Comparison of ENCODE assay signal across 31 mouse cellular contexts in genomic region chr12:73742577-73742976, GRCm38 (mm10).
DNase-seq lines count a peak whose midpoint lies in the region; ATAC-seq lines count a peak whose summit lies in the region.
"Had no signal": no experiment of that assay in that cellular context is flagged by ENCODE, and none has a peak within 500 bp of the region (broad histone marks: within the 10 kb centered on the region; RNA-seq: fewer than 3 reads in every experiment).

No protein-coding gene starts in this region.

- H3K9ac ChIP-seq in heart, embryonic 12.5 days, result no peak overlapping the region
- H3K9ac ChIP-seq: embryonic facial prominence, embryonic 15.5 days; forebrain, embryonic 12.5 days; forebrain, postnatal 0 days; heart, embryonic 15.5 days; hindbrain, embryonic 13.5 days; liver, embryonic 12.5 days; liver, postnatal 0 days; stomach, embryonic 15.5 days had no signal

- no peak overlapping the region for H3K4me2 ChIP-seq in heart, embryonic 12.5 days
- H3K4me2 ChIP-seq: embryonic facial prominence, embryonic 15.5 days; forebrain, embryonic 12.5 days; heart, embryonic 15.5 days; hindbrain, embryonic 13.5 days; liver, embryonic 12.5 days; stomach, embryonic 15.5 days had no signal

- no peak for DNase-seq in heart, postnatal 25 days (ENCODE audit: low spot score)
- DNase-seq in ovary, postnatal 36 days (ENCODE audit: low spot score), result peak; percentile 44
- DNase-seq in ovary, postnatal 14 days (ENCODE audit: low spot score), result no peak
- DNase-seq in adrenal gland, postnatal 14 days, result peak; percentile 30
- DNase-seq in frontal cortex, postnatal 14 days (ENCODE audit: low spot score in 2 of 2), result no peak
- no peak for DNase-seq in embryonic facial prominence, embryonic 10.5 days (ENCODE audit: low spot score)
- DNase-seq: cerebellum, adult 18-20 months; cerebellum, postnatal 10 days; forebrain, postnatal 0 days; gastrocnemius, postnatal 14 days; heart, postnatal 4 days; kidney, adult 8-10 months; kidney, postnatal 4 days; left cerebral cortex, postnatal 4 days; liver, postnatal 0 days; lung, postnatal 36 days; retina, postnatal 1 day; right cerebral cortex, postnatal 25 days; thymus, adult 18-20 months; thymus, postnatal 25 days had no signal

- H3K4me1 ChIP-seq in heart, embryonic 12.5 days (replicated peaks), result peaks cover 20% of the 10 kb centered on the region
- H3K4me1 ChIP-seq in embryonic facial prominence, embryonic 10.5 days, result peaks cover 11% of the 10 kb centered on the region; the same call in 1 of the 2 replicates
- H3K4me1 ChIP-seq: forebrain, embryonic 12.5 days; hindbrain, embryonic 13.5 days; liver, embryonic 12.5 days; stomach, embryonic 15.5 days had no signal

- H3K36me3 ChIP-seq in heart, embryonic 12.5 days, result no peaks in the 10 kb centered on the region
- H3K36me3 ChIP-seq in embryonic facial prominence, embryonic 10.5 days (replicated peaks), result no peaks in the 10 kb centered on the region
- H3K36me3 ChIP-seq: embryonic facial prominence, embryonic 15.5 days; forebrain, embryonic 12.5 days; heart, embryonic 15.5 days; hindbrain, embryonic 13.5 days; liver, embryonic 12.5 days; stomach, embryonic 15.5 days had no signal

- intact Hi-C loops in heart, postnatal 25 days (cut with DNase I), result no loop called here

- no peaks in the 10 kb centered on the region for H3K9me3 ChIP-seq in heart, embryonic 12.5 days (replicated peaks)
- H3K9me3 ChIP-seq in embryonic facial prominence, embryonic 10.5 days, result no peaks in the 10 kb centered on the region
- H3K9me3 ChIP-seq: embryonic facial prominence, embryonic 15.5 days; forebrain, embryonic 12.5 days; heart, embryonic 15.5 days; hindbrain, embryonic 13.5 days; liver, embryonic 12.5 days; stomach, embryonic 15.5 days had no signal

- H3K4me3 ChIP-seq in heart, embryonic 12.5 days, result no peak overlapping the region
- H3K4me3 ChIP-seq in embryonic facial prominence, embryonic 10.5 days, result no peak overlapping the region
- H3K4me3 ChIP-seq: embryonic facial prominence, embryonic 15.5 days; forebrain, embryonic 12.5 days; heart, embryonic 15.5 days; hindbrain, embryonic 13.5 days; liver, embryonic 12.5 days; stomach, embryonic 15.5 days had no signal

- no peaks in the 10 kb centered on the region for H3K27me3 ChIP-seq in heart, embryonic 12.5 days (replicated peaks)
- H3K27me3 ChIP-seq in embryonic facial prominence, embryonic 10.5 days (replicated peaks; ENCODE audit: low read depth, poor library complexity, severe bottlenecking), result no peaks in the 10 kb centered on the region
- H3K27me3 ChIP-seq: CH12.LX; embryonic facial prominence, embryonic 15.5 days; forebrain, embryonic 12.5 days; heart, embryonic 15.5 days; liver, embryonic 12.5 days; stomach, embryonic 15.5 days had no signal

- H3K27ac ChIP-seq in heart, embryonic 12.5 days (ENCODE audit: poor library complexity, severe bottlenecking), result peak overlapping the region; percentile 18; the same call in 1 of the 2 replicates
- H3K27ac ChIP-seq in embryonic facial prominence, embryonic 10.5 days (replicated peaks), result no peak overlapping the region
- H3K27ac ChIP-seq: embryonic facial prominence, embryonic 15.5 days; forebrain, embryonic 12.5 days; heart, embryonic 15.5 days; kidney, postnatal 0 days; liver, embryonic 12.5 days; stomach, embryonic 15.5 days had no signal

- 21% methylated on average over 3 of the region's 3 CpGs for WGBS in heart, embryonic 12.5 days
- WGBS in embryonic facial prominence, embryonic 10.5 days, result 70% methylated on average over 3 of the region's 3 CpGs

- no peak for ATAC-seq in heart, embryonic 12.5 days (ENCODE audit: insufficient number of reproducible peaks, low FRiP score)
- ATAC-seq: forebrain, postnatal 0 days; intestine, embryonic 16.5 days; liver, embryonic 12.5 days; liver, postnatal 0 days; midbrain, embryonic 16.5 days had no signal

Comparison
In these comparisons a context has a peak if more than half of its experiments do, and no peak if none do; other contexts are left out.
1. DNase-seq: peak in ovary, postnatal 36 days (single experiment) and adrenal gland, postnatal 14 days (single experiment); none in heart, postnatal 25 days (single experiment), ovary, postnatal 14 days (single experiment), frontal cortex, postnatal 14 days (0 of 2) and embryonic facial prominence, embryonic 10.5 days (single experiment).